Mouse (Mus musculus) liver, postnatal 0 days (tissue): Measurements from ENCODE around the gene Coro2b.

Experiments
- CTCF ChIP-seq: sonication (generic); IDR thresholded peaks from 2 replicates; pipeline ENCODE4 v1.5.1; 2016; ENCODE audit warnings: antibody characterized with exemption, low read depth
- EP300 ChIP-seq: IDR thresholded peaks from 2 replicates; pipeline ENCODE4 v1.6.1; 2016; ENCODE audit warnings: antibody characterized with exemption, low read depth, mild to moderate bottlenecking

DNA sequence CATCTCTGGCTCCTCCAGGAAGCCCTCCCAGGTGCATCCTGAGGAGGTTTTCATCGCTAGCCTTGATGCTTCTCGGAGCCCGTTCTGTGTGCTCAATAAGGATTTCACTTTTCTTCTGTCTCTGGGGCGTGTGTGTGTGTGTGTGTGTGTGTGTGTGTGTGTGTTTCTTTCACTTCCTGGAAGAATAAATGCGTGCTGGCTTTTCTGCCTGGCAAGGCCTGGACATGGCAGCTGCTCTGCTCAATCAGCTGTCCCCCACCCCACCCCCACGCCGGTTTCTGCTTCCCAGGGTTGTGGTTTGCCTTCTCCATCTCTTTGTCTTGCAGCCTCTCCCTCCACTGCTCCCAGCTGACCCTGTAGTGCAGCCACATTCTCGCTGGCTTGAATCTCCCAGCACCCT lies 4.3 kb upstream of the Coro2b start:
- TF ChIP-seq EP300 = no peak
- no peak for TF ChIP-seq CTCF
